Mouse (Mus musculus) urinary bladder, adult 18-20 months (tissue): Measurements from ENCODE around the gene Kif26b.

Source experiments
- DNase-seq, 2 experiments: peaks; one replicate each; pipeline ENCODE4 v3.0.0; 2022; ENCODE audit warnings: low spot score in 2 of 2, mixed read lengths in 2 of 2

Kif26b gene

DNA sequence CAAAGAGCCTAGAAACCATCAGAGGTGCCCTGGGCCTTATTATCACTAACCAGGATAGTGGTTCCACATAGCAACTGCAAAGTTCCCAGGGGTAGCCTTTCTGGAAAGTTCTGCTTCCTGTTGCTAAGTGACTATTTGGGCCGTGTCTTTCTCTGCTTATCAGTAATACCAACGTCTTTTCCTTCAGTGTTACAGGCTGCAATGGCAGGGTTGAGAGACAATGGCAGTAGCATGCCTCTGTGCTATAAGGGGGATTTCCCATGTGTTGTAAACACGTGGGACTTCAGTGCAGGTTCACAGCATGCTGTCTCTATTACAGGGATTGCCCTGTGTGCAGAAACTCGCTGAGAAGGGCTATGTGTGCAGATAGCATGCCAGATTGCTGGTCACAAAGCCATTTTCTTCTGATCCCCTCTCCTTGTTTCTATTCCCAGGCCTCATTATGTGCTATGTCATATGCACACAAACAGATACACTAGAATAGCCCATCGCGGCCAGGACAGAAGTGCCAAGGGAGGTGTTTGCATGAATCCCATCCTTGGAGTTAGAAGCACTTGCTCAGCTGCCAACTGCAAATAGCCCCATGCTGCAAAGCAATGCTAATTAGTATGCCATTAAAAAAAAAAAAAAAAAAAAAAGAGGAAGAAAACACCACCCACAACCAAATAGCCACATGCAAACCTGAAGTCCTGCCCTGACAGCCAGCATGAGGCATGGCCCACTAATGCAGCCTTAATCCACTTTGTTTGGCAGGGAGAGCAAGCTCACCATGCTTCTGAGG lies 384.2 kb downstream of the Kif26b start:
- DNase-seq, result no peak

DNA sequence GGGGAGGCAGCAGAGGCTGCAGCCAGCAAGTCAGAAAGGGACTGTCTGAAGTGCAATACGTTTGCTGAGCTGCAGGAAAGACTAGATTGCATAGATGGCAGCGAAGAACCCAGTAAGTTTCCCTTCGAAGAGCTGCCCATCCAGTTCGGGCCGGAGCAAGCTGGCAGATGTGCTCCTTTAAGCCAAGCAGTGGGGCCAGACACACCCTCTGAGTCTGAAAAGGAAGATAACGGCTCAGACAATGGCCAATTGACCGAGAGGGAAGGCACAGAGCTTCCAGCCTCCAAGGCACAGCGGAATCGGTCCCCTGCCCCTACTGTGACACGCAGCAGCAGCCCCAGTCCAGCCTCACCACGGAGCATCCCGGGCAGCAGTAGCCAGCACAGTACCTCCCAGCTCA lies 386.1 kb downstream of the Kif26b start:
- no peak for DNase-seq

DNA sequence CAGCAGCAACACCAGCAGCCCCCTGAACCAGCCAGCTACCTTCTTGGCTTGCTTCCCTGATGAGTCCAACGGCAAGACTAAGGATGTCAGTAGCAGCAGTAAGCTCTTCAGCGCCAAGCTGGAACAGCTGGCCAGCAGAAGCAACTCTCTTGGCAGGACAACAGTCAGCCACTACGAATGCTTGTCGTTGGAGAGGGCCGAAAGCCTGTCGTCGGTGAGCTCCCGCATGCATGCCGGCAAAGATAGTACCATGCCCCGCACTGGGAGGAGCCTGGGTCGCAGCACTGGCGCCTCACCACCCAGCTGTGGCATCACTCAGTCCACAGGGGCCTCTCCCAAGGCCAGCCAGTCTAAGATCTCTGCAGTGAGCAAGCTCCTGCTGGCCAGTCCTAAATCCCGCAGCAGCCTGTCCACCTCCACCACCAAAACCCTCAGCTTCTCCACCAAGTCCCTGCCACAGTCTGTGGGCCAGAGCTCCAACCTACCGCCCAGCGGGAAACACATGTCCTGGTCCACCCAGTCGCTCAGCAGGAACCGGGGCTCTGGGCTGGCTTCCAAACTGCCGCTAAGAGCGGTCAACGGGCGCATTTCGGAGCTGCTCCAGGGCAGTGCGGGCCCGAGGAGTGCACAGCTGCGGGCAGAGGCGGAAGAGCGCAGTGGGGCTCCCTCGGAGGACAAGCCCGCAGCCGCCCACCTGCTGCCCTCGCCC lies 388.4 kb downstream of the Kif26b start:
- no peak for DNase-seq

DNA sequence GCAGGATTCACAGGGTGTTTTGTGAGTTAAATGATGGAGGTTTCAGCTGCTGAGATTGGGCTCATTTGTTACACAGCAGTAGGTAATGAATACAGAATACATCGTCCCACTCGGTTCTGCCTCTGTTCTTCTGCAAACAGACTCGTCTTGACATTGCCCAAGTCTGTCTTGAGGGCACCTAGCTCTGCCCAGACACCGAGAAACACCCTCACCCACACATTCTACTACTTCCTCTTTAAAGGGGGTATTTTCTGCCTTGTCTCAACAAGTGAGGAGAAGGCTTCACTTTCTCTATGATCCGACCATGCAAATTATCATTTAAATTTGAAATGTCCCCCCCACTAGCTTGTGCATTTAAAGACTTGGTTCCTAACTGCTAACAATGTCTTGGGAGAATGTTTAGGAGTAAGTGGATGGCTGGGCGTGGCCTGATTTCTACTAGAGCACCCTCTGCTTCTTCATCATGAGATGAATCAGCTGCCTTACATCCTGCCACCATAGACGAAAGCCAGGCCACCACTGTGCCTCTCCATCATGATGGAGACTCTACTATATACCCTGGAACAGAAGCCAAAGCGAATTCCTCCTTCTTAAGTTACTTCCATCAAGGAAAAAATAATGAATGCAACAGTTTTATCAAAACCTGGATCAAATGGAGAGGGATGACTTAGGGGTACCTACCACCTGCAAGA lies 395.7 kb downstream of the Kif26b start:
- no peak for DNase-seq

DNA sequence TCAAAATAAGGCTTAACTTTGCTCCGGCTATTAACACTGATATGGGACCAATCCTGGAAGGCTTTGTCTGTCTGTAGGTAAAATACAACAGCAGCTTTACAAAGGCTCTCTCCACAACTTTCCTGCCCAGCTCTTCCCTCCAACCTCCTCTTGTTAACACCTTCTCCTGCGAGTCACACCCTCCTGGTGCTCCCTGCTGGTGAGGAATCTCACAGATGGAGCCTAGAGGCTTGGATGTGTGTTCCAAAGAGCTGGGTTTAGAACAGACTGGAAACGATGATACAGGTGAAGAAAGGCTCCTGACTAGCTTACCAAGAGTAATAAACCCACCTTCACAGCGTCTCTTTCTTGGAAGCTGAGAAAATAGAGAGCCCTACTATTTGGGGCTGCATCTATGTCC lies 400.6 kb downstream of the Kif26b start:
- DNase-seq, result no peak

DNA sequence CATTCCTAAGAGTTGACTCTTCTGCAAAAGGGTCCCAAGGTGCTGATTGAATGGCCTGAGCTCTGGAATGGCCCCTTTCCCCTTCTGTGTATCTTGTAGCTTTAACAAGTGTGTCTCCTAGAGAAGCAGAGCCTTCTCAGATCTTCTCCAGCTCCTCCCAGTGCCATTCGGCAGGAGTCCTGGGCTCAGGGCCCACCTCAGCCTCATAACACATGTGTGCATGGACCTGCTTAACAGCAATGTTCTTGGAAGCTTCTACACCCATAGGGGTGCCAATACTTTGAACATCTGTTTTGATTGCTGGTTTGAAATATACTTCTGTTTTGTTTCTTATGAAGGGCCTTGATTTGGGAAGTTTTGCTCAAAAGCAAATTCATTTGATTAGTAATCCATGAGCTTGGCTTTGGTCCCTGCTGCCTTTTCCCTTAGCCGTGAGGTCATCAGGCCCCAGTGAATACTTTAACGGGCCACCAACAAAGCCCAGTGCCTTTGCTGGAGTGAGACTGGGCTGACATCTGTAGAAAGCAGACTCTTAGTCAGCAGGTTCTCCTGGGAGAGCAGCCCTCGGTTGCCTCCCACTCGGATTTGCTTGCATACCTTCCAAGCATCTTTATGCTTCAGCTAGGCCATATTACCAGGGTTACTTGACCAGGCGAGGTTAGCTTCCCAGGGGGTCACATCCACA lies 405.2 kb downstream of the Kif26b start:
- DNase-seq, result no peak

DNA sequence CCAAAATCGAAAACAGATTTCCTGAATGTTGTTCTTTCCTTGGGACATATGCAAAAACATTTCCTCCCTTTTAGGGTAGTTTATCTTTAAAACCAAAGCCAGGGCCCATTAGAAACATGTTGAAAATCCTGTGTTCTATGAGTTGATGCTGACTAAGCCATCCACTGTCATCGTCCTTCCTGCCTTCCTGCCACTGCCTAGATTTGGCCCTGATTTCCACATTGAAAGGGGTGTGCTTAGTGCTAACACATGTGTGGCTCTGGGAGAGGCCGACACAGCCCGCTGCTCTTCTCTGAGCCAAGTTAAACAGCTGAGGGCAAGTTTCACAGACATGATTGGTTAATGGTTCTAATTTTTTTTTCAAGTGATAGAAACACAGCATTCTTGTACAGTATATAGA lies 407.5 kb downstream of the Kif26b start:
- no peak for DNase-seq

DNA sequence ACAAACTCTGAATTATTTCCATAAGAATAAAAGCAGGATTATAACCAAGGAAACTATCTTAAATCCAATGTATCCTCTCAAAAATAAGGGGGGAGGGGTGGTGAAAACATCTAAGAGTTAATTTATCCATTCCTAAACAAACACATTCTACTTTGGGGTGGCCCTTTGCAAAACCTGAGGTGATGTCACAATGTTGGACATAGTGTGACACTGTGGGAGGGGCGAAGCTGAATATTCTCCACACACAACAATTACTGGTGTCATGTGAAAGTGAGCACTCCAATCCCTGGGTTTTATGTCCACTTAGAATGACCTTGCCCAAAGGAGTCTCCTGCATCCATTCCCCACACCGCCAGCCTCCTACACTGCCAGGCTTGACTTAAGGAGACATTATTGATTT lies 408.1 kb downstream of the Kif26b start:
- no peak for DNase-seq

DNA sequence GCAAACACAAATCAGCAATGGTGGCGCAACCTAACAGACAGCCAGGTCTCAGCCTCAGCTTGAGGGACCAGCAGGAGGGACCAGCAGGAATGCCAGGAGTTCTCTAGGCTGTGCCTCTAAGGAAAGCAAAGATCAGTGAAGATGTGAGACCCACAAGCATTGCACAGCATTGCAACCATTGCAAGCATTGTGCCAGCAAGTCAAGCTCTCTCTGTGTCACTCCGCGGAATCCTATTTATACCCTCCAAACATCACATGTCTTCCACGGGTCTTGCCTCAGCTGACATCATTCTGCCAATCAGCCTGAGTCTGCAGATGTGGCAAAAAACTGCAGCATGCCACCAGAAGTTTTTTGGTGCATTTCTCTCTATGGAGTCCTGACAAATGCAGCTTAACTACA lies 411.4 kb downstream of the Kif26b start:
- DNase-seq, result no peak

DNA sequence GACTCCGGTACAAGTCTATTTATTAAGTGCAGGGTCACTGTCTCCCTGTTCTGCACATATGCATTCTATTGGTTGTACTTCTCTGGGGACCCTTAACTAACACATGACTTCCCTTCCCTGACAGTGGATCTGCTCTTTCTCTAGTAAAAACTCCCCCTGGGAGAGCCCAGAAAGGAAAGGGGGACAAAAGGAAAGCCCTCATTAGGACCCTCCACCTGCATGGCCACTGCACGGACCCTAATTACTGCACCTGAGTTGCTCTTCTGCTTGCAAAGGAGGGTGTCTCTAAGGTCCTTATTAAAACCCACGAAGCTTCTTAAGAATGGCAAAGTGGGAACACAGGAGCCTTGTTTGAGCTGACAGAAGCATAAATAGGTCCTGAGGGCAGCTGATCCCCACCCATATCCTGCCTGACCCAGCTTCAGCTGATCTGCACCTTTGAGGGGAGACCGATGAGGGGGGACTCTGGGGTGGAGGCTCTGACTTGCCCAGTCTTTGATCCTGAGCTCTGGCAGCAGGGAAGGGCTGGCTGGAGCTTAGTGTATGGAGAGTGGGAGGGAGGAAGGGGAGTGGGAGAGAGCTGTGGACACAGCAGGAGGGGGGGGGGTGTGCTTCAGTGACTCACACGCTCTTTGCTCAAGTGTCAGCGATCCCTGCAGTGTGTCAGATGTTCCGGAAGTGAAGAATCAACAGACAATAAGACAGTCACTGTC lies 413.5 kb downstream of the Kif26b start:
- DNase-seq, result no peak

DNA sequence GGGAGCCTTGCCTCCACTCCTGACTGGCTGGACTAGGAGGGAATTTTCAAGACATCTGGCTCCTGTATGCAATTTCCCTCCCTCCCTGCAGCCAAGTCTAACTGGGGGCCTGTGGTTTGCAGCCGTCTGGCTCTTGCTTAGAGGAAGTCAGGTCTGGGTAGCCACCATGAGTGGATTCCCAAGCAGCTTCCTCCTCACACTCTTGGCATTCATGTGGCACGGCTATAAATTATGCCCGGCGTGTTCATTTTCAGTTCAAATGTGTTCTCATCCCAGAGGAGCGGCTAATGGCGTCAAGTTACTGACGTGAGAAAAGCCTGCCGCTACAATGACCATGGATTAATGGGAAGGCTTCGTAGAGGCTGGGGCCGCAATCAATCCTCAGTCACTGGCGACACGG lies 424.0 kb downstream of the Kif26b start:
- no peak for DNase-seq

DNA sequence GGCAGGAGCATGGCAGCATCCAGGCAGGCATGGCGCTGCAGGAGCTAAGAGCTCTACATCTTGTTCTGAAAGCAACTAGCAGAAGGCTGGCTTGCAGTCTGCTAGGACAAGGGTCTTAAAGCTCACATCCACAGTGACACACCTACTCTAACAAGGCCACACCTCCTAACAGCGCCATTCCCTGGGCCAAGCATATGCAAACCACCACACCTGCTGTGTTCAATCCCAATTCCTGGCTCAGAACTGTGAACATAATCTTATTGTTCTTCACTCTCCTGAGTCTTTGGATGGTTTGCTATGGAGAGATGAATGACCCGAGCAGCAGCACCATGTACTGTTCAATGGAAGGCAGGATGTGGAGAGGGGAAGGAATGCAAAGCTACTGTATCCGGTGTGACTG lies 429.7 kb downstream of the Kif26b start:
- no peak for DNase-seq

DNA sequence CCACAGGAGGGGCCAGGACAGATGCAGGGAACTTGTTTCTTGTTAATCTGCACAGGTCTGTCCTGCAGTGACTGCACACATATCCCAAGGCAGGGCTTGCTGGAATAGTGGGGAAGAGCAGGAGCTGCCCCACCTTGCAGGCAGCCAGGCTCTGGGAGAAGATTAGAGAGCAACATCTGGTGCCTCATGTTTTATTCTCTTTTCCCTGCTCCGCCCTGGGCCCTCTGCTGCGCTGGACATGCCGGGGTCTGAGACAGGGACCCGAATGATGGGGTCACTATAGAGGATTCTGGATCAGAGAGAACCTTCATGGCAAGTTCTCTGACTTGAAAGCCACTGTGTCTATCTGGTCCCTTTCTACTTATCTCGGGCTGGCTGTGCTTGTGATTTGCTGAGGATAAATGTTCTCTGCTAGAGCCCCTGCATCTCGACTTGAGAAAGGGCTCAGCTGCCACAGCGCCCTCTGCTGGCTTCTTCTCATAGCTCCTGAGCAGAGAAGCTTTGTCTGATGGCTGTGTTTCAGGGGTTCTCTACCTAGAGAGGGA lies 431.2 kb downstream of the Kif26b start:
- peak; percentile 15 to 26 for DNase-seq

DNA sequence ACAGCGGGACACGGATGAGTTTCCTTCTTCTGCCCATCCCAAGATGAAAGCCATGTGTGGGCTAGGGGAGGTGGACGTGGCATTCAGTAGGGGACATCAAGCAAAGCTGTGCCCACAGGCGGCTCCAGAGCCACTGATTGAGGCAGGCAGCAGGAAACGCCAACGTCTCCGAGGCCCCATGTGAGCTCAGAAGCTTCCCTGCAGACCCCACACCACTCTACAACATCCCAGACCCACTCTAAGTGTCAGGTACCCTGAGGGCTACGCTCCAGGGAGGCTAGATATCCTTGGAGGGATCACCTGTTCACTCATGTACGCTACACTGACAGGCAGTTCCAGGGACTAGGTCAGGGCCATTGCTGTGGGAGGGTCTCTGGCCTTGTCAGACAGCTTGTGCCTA lies 432.7 kb downstream of the Kif26b start:
- DNase-seq, result no peak

DNA sequence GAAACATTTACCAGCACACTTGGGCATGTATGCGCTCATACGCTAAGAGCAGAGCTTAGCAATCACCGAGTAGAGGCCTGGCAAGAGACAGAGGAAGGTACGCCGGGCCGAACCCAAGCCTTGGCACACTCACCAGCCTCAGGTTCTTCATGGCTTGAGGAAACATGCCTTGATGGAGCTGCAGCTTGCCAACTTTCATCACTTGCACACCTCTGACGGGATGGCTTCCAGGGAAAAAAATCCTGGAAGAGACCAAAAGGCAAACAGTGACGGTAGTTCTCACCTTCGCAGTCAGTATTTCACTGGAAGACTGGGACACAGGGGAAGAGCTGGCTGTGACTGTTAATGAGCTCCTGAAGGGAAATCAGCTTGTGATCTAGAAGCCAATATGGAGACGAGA lies 443.1 kb downstream of the Kif26b start:
- no peak for DNase-seq

DNA sequence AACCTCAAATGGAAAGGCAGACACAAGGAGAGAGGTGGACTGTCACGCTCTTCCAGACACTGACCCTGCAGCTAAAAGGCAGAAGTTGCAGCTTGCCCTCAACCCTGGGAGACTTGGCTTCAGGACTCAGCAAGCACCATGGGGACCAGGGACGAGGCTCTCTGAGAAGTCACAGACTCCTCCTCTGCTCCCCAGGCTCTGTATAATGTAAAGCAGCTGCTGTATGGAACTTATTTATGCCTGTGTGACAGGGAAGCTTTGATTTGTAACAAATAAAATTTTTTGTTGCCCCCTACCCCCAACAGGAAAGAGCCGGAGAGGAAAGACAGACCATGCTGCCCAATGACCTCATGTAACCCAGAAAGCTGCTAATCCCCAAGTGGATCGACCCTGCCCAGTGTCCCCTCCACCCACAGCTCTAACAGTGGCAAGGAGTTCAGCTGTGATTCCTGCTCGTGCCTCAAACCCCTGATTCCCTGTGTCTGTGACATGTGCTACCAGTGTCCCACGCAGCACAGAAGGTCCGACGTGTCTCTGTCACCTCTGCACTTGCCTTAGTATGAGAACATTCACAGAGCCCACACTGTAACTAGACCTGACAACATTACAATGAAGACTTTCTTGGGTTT lies 449.8 kb downstream of the Kif26b start:
- no peak for DNase-seq

DNA sequence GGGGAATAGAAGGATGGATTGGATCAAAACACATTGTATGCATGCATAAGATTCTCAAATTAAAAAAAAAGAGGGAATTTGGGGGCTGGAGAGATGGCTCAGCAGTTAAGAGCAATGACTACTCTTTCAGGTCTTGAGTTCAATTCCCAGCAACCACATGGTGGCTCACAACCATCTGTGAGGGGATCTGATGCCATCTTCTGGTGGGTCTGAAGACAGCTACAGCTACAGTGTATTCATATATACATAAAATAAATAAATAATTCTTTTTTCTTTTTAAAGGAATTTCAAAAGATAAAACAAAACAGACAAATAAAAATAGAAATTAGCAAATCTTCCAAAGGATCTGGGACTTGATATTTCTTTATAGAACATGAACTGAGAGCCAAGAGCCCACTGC lies 451.3 kb downstream of the Kif26b start:
- no peak for DNase-seq

DNA sequence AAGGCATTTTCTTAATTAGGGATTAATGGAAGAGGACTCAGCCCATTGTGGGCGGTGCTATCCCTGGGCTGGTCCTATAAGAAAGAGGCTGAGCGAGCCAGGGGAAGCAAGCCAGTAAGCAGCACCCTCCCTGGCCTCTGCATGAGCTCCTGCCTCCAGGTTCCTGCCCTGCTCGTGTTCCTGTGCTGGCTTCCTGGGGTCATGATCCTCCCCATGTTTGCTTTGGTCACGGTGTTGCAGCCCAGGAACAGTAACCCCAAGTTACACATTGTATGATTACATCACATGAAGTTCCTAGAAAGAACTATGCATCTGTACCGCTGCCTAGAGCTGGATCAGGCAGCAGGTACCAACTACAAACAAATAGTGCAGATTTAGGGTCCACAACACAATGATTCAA lies 452.7 kb downstream of the Kif26b start:
- DNase-seq, result no peak

DNA sequence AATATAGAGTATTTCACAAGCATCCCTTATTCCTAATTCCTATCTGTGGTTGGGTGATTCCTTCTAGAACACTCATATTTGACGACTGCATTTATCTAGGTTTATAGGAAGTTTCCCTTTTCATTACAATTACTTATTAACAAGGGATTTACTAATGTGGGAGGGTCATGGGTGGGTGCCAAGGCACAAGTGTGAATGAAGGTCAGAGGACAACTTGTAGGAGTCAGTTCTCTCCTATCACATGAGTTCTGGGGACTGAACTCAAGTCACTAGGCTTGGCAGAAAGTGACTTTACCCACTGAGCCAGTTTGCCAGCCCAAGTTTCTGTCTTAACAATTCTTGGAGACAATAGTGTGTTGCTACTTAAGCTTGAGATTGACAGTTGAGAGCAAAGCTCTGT lies 459.3 kb downstream of the Kif26b start:
- no peak for DNase-seq
